Mouse (Mus musculus) left cerebral cortex, postnatal 10 days (tissue): ENCODE data around the gene Tnfrsf13c. TPM values are rescaled to one million over a fixed set of nuclear protein-coding genes. Genes with fewer than 3 reads are reported as not detected.

Experiments used
- DNase-seq, 2 experiments: peaks; one replicate each; pipeline ENCODE4 v3.0.0; 2021 to 2022; ENCODE audit warnings: low spot score in 2 of 2, mixed read lengths in 1 of 2; ENCODE audit errors: extremely low spot score in 1 of 2
- intact Hi-C: fragments of 180-260 bp; cut with DNase I; formaldehyde crosslinking; loops from one replicate; pipeline ENCODE4 v1.15.1; 2025
- total RNA-seq, 2 experiments: library from RNA; stranded (reverse); gene quantifications; 2 replicates each; pipeline ENCODE4 v1.2.3; 2021

Tnfrsf13c gene
- total RNA-seq, 2 experiments from 2014 or later = 0.30 to 0.73 TPM

DNA sequence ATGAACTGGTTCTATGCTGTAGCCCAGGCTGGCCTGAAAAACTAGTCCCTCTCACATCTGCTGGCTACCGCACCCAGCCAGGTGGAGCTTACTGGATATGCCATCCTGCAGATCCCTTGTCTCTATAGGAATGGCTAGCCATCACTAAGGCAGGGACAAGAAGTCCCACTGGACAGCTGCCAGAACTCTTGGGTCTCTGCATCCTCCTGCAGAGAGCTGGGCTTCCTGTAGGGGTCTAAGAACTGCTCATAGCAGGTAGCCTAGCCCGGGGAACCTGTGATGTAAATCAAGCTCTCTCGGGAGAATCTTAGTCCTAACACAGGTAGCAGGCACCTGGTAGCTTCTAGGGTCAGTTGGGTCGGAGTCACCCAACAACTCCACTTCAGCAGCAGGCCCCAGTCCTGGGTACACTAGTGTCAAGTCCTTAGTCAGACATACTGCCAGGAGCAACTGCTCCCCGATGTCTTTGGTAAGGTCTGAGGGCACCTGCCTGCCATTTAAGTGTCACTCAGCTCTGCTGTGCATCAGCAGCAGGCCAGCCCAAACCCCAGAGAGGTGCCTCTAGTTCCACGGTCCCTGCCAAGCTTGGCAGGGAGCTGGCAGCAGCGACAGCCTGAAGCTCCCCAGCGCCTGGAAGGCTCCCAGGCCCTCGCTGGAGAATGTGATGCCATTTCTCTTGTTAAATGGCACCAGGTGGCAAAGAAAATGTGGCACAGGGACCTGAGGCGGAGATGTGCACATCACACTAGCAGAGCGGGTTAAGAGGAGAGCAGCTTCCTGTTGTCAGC, 7.6 kb upstream of the Tnfrsf13c start:
- intact Hi-C loops = no loop called here
- peak in 1 of 2 experiments; percentile 55 for DNase-seq

DNA sequence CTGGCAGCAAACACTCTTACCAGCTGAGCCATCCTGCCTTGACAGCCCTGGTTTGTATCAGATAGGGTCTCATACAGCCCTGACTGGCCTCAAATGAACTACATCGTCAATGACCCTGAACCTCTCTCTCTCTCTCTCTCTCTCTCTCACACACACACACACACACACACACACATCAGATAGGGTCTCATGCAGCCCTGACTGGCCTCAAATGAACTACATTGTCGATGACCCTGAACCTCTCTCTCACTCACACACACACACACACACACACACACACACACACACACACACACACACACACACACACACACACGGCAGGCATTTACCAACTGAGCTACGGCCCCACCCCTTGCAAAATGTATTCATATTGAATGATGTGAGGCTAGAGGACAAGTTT, 6.9 kb upstream of the Tnfrsf13c start:
- DNase-seq = no peak
- intact Hi-C loops = no loop called here

DNA sequence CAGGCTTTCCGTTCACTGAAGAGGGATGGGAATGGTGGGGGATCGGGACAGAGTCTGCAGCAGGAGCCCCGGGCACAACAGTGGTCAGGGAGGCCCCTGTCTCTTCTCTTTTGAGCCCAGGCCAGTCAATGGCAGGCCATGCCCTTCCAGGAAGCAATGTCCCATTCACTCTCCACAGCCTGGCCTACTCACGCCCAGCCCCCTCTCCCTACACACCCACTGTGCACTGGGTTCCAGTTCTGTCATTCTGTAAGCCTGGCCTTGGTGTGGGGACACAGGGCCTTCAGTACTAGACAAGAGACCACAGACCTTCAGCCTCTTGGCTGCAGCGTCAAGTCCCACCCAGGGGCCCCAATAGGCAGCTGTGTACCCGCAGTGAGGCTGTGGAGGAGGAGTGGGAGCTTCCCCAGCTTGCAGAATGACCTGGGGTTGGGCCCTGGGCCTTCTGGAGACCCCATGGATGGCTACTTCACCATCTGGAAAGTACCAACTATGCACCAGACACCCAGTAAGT, 6.0 kb upstream of the Tnfrsf13c start:
- no peak for DNase-seq
- intact Hi-C loops = no loop called here

DNA sequence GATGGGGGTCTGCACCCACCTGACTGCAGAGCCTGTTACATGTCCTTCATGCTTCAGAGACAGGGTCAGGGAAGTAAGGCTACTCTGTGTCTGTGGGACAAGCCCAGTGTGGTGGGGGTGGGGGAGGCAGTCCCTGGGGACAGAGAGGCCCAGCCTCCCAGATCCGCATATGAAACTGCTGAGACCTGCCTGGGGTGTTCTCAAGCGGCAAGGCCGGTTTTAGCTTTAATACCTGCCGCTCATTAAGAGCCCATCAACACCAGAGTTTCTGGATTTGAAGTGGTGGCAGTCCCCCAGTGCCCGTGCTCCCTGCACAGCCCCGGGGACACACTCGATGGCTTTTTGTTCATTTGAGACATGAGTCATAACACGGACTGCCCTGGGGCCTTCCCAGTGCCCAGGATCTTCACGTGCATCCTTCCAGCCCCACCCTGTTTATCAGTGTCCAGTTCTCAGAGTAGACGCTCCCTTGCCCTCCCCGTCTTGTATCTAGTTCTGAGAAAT, 5.4 kb upstream of the Tnfrsf13c start:
- intact Hi-C loops = no loop called here
- DNase-seq = no peak

DNA sequence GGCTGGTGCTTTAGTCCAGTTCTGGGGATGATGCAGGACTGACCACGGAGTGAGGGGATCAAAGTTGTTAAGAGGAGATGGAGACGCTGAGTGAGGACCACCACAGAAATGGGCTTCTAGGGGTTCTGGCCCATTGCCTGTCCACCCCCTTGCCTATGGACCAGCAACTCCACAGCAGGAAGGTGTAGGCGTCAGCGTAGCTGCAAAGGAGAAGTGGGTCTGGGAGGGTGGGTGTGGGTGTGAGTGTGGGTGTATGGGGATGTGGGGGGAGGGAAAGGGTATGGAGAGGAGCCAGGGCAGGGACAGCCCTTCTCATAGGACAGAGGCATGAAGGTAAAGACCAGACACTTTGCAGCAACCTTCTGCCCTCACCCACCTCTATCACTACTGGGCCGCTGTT, 1.6 kb upstream of the Tnfrsf13c start:
- no peak for DNase-seq
- intact Hi-C loops = no loop called here

DNA sequence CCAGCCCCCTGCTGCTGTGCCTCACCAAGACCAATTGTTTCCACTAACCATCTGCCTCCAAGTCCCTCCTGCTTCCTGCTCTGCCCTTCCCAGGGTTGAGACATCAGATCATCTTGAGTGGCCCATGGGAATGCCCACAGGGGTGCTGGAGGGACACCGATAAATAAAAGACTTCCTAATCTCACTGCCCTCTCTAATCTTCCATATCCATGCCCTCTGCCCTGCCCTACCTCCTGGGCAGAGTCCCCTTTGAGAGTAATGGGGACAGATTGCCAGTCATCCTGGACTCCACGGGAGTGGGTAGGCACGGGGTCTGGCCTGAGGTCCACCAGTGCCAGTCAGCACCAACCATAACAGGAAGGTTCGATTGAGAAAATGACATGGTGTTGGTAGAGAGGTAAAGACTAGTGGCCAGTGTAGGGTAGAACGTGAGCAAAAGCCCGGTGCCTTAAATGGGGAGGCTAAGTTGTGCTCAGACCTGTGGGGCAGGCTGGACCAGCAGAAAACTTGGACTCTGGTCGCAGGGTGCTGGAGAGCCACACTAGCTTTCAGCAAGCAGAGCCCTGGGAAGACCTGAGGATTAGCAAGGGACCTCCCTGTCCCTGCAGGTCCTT, 540 bp upstream of the Tnfrsf13c start:
- intact Hi-C loops = no loop called here
- DNase-seq = no peak

DNA sequence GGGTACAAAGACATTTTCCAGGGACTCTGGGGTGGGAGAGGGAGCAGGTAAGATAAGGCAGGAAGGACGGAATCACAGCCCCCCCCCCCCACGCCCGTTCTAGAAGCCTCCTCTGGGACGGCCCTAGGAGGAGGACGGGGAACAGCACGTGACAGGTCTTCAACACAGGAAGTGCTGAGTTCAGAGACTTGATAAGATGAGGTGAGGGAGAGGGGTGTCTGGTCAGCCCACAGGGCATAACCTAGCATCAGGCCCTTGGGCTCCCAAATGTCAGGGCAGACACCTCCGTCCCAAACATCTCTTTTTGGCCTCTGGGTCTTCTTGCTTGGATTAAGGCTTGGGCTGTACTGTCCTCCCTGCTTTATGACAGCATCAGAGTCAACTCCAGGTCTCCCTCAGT, 918 bp downstream of the Tnfrsf13c start:
- DNase-seq = no peak
- intact Hi-C loops = no loop called here

DNA sequence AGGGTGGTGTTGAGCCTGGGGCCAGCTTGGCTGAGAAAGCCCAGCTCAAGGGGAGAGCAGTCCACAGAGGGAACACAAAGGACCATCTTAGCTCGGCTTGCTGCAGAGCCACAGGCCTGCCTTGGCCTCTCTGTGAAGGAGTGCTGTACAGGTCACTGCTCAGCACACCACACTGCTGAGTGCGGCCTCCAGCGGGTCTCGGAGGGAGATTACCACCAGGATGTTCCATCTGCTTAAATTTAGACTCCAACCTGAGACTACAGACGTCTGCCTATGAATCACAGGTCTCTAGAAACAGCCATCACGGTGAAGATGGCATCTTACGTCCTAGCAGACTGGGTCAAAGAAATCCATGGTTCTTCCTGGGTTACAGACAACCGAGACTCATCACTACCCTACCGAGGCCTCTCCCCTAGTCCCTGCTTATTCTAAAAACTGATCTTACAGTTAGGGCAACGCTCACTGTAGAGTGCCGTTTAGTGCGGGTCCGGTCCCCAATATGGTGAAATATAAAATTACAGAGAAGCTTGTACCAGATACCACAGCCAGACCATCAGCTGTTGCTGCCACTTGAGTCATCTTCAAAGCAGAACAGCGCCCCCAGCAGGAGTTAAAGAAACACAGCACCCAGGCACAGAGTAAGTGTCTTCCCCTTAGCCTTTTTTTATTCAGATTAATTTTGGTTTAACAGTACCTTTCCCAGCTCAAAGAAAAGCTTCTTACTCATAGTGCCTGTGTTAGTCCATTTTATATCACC, 2.9 kb downstream of the Tnfrsf13c start:
- intact Hi-C loops = no loop called here
- DNase-seq = no peak

DNA sequence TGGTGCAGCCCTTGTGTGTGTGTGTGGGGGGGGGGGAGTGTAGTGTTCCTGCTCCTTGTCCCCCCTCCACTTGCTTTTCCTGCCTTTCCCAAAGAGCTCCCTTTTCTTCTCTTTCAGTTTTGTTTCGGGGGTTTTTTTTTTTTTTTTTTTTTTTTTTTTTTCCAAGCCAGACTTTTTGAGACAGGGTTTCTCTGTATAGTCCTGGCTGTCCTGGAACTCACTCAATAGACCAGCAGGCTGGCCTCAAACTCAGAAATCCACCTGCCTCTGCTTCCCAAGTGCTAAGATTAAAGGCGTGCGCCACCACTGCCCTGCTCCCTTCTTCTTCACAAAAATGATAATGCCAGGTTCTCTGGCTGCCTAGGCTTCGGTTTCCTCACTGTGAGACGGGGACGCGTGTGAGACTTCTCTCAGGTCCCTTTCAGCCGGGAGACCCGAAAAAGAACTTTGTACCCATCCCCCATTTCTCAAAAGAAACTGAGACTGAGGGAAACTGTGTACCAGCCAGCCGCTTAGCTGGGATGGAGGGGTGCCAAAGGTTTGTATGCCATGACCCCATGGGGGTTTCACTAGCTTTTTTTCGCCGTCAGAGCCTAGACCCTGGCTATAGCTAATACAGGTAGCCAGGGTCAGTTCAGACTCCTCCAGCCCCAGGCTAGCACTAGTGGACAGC, 4.0 kb downstream of the Tnfrsf13c start:
- DNase-seq = no peak
- intact Hi-C loops = no loop called here

DNA sequence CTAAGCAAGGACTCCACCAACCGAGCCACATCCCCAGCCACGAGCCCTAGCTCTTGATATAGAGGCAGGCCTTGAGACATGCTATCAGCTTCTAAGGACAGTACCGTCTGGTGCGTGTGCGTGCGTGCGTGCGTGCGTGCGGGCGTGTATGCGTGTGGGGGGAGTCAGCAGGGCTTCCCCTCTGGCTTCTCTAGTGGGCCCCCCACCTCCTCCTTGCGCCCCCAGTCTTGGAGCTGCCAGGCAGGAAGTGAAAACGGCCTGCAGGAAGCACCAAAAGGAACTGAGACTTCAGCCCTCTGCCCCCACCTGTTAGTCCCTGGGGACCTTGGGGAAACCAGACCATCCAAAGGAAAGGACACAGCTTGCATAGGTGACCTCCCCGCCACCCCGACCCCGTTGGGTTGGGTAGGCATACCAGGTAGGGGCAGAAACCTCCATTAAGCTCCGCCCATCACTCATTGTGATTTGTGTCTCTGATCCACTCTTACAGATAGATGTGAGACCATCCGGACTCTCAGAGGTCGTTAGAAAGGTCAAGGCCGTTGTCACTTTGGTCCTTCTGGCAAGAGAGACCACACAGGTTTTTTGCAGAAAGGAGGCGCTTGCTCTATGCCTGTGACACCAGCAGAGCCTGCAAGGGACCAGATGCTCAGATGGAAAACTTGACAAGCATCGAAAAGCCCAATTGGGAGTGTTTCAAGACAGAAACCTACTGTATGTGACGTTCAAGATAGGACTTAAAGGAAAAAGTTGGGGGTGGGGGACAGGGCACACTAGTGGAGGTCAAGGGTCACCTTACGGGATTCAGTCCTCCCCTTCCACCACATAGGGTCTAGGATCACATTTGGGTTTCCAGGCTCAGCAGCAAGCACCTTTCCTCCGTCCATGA, 5.1 kb downstream of the Tnfrsf13c start:
- intact Hi-C loops = no loop called here
- peak in 1 of 2 experiments; percentile 54 for DNase-seq

DNA sequence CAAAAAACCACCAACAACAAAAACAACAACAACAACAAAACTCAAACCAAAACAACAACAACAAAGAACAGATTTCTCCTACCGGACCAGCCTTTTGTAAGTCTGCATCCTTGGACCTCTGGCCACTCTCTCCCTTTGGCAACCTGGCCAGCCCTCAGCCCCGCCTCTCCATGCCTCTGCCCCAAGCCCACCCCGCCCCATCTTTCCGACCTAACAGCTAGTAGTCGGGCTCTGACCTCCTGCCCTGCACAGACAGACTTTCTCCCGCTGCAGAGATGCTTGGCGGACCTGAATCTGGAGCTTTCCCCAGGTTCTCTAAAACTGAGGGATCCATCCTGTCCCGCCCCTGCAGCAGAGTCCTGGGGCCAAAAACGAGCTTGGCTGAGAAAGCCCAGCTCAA, 6.2 kb downstream of the Tnfrsf13c start:
- no peak for DNase-seq
- intact Hi-C loops = no loop called here

DNA sequence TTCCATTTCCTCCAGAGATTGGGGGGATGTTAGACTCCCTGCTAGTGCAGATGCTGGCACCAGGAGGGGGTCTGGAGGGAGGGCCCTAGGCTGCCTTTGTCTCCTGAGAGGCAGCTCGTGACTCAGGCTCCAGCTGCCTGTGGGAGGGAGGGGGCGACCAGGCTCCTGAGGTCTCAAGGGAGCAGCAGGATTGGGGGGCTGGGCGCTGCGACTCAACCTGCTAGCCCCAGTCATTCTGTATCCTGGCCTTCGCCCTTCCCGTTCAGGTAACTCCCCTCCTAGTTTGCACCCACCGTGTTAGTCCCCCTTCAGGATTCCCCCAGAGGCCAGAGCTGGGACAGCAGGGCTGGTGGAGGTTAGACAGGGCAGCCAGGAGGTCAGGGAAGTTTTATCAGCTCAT, 7.1 kb downstream of the Tnfrsf13c start:
- no peak for DNase-seq
- intact Hi-C loops = no loop called here

DNA sequence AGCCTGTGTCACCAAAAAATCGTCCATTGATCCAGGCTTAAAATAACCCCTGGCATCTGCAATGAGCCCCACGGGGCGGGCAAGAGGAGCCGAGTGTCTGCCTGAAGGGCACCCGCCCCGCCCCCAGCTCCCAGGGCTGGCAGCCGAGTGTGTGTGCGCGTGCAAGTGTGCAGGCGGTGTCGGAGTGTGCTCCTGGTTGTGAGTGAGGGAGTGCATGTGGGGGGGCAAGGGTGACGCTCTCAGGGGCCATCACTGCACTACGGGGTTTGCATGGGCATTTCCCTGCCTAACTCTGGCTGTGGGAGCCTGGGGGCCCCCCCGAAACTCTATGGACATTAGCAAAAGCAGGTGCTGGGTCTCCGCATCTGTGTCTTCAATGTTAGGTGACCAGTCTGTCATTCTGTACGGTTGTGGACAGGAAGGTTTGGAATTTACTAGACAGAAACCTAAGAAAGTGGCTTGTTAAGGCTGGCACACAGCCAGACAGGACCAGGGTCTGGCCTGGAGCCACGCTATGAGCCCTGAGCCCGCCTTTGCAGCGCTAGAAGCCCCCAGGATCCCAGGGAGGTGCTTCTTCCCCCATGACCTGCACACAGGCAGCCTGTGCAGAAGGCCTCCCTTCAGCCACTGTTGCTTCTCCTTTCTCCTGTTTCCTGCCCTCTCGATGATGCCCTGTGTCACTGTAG, 7.9 kb downstream of the Tnfrsf13c start:
- intact Hi-C loops = no loop called here

DNA sequence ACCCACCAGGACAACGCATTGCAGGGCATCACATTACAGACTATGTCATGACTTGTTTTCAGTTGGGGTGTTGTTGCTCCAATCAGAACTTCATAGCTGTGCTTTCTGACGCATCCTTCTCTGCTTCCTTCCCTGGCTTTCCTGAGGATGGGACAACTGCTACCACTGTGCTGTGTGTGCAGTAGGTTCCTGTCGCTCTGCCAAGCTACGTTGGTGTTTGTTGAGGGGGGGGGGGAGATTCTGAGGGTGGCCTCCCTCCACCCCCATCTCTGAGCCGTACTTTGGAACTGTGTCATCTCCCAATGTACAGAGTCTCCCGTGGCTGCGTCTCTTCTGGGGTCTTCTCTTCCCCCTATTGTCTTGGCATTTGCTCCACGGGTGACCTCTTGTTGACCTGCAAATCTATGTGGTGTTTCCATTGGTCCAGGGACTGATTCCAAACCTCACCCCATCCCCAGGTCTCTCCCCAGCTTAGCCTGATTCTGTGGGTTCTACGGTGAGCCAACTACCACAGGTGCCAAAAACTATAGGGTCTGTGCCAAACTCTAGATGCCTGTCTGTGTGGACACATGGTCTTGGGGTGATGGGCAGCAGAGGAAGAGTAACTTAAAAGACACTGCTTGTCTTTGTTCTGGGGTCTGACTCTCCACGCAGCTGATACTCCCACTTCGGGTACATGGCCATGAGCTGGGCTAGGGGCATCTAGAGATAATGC, 8.7 kb downstream of the Tnfrsf13c start:
- no peak for DNase-seq
- intact Hi-C loops = no loop called here

More for the DNA sequence above, 7.9 kb downstream of the Tnfrsf13c start:
- DNase-seq = peak in 1 of 2 experiments; percentile 55

DNA sequence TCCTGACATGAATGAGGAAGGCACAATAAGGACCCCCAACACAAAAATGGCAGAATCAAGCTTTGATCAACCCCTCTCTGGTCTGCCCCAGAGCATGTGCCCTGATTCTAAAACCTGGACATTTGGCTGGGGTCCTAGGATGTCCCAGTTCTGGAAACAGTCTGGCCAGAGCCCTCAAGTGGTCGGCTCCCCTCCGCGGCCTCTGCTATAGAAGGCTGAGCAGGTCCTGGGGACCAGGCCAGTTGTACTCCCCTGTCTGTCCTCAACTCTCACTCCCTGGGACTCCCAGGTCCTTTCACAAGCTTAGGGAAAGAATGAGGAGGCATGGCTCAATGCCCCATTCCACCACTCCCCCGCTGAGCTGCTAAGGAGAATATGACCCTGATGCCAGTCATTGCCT, 10.9 kb downstream of the Tnfrsf13c start:
- intact Hi-C loops = no loop called here
- no peak for DNase-seq

DNA sequence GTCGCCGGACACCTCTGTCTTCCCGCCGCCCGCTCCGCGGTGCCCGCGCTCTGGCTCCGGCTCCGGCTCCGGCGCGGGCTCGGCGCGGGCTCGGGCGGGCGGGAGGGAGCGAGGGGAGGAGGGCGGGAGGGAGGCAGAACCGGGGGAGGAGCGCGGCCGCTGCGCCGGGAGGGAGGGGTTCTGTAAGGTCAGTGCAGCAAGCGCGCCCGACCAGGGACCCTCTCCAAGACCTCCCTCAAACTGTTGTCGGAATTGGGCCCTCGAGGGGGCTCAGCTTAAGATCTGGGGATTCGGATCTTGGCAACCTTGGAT, 11.5 kb downstream of the Tnfrsf13c start, which contains the start of gene Shisa8:
TSS of gene Shisa8 (minus strand) at position 64 of the 312 bp plus-strand sequence.
- no peak for DNase-seq
- intact Hi-C loops = no loop called here
